Mouse (Mus musculus): ENCODE measurements at regions not wholly inside any gene's neighbourhood (a gene's known extent, or its start where the extent isn't known, plus 50 kb on each side); places are given as distances from the start of the nearest gene placed in this dataset.

GRCm38 (mm10) chr15:41283199-41283598 is 1149.0 kb downstream of the 9330182O14Rik start:
- Histone ChIP-seq H3K4me1 (ENCODE audit: control insufficient read depth, insufficient read depth, low read length) (no peaks in the 10 kb centered on the region), H3K9me3 (ENCODE audit: control insufficient read depth, low read length) (no peaks in the 10 kb centered on the region), H3K4me3 (ENCODE audit: low read length) (no peak overlapping the region), H3K27ac (ENCODE audit: low read length) (no peak overlapping the region), H3K36me3 (ENCODE audit: control insufficient read depth, insufficient read depth, low read length) (no peaks in the 10 kb centered on the region), H3K27me3 (replicated peaks; ENCODE audit: control insufficient read depth, insufficient read depth, low read length) (no peaks in the 10 kb centered on the region), H3K9ac (ENCODE audit: low read depth, low read length) (no peak overlapping the region), H3K4me2 (ENCODE audit: low read depth, low read length) (no peak overlapping the region)
- WGBS, result 75% methylated on average over 1 of the region's 1 CpGs
- no peak for ATAC-seq

GRCm38 (mm10) chr15:41286809-41287413 is 1152.7 kb downstream of the 9330182O14Rik start:
- 68% methylated on average over 5 of the region's 5 CpGs for WGBS
- no peaks in the 10 kb centered on the region for H3K9me3 ChIP-seq (ENCODE audit: control insufficient read depth, low read length)
- no peak for ATAC-seq
- H3K4me3 ChIP-seq (ENCODE audit: low read length), result no peak overlapping the region
- H3K27me3 ChIP-seq (replicated peaks; ENCODE audit: control insufficient read depth, insufficient read depth, low read length), result no peaks in the 10 kb centered on the region
- H3K4me2 ChIP-seq (ENCODE audit: low read depth, low read length), result no peak overlapping the region
- no peaks in the 10 kb centered on the region for H3K36me3 ChIP-seq (ENCODE audit: control insufficient read depth, insufficient read depth, low read length)
- H3K4me1 ChIP-seq (ENCODE audit: control insufficient read depth, insufficient read depth, low read length), result no peaks in the 10 kb centered on the region
- no peak overlapping the region for H3K9ac ChIP-seq (ENCODE audit: low read depth, low read length)
- H3K27ac ChIP-seq (ENCODE audit: low read length), result no peak overlapping the region

GRCm38 (mm10) chr15:41297419-41297818 is 1163.3 kb downstream of the 9330182O14Rik start:
- Histone ChIP-seq H3K27ac (ENCODE audit: low read length) (no peak overlapping the region), H3K9me3 (ENCODE audit: control insufficient read depth, low read length) (no peaks in the 10 kb centered on the region), H3K9ac (ENCODE audit: low read depth, low read length) (no peak overlapping the region), H3K4me1 (ENCODE audit: control insufficient read depth, insufficient read depth, low read length) (no peaks in the 10 kb centered on the region), H3K36me3 (ENCODE audit: control insufficient read depth, insufficient read depth, low read length) (no peaks in the 10 kb centered on the region), H3K27me3 (replicated peaks; ENCODE audit: control insufficient read depth, insufficient read depth, low read length) (no peaks in the 10 kb centered on the region), H3K4me3 (ENCODE audit: low read length) (no peak overlapping the region), H3K4me2 (ENCODE audit: low read depth, low read length) (no peak overlapping the region)
- ATAC-seq, result peak; percentile 76; the same call in 1 of the 2 replicates
- WGBS, result 51% methylated on average over 4 of the region's 4 CpGs

- Histone ChIP-seq H3K27ac (ENCODE audit: low read length) (no peak overlapping the region), H3K4me3 (ENCODE audit: low read length) (no peak overlapping the region), H3K4me2 (ENCODE audit: low read depth, low read length) (no peak overlapping the region), H3K27me3 (replicated peaks; ENCODE audit: control insufficient read depth, insufficient read depth, low read length) (no peaks in the 10 kb centered on the region), H3K9ac (ENCODE audit: low read depth, low read length) (no peak overlapping the region), H3K9me3 (ENCODE audit: control insufficient read depth, low read length) (no peaks in the 10 kb centered on the region), H3K36me3 (ENCODE audit: control insufficient read depth, insufficient read depth, low read length) (no peaks in the 10 kb centered on the region), H3K4me1 (ENCODE audit: control insufficient read depth, insufficient read depth, low read length) (no peaks in the 10 kb centered on the region)
- 80% methylated on average over 1 of the region's 1 CpGs for WGBS
- no peak for ATAC-seq
Measured at GRCm38 (mm10) chr15:41306638-41307037, 1172.5 kb downstream of the 9330182O14Rik start.

GRCm38 (mm10) chr15:41311728-41312320 is 1177.7 kb downstream of the 9330182O14Rik start:
- ATAC-seq, result no peak
- Histone ChIP-seq H3K4me3 (ENCODE audit: low read length) (no peak overlapping the region), H3K9ac (ENCODE audit: low read depth, low read length) (no peak overlapping the region), H3K36me3 (ENCODE audit: control insufficient read depth, insufficient read depth, low read length) (no peaks in the 10 kb centered on the region), H3K4me1 (ENCODE audit: control insufficient read depth, insufficient read depth, low read length) (no peaks in the 10 kb centered on the region), H3K27me3 (replicated peaks; ENCODE audit: control insufficient read depth, insufficient read depth, low read length) (no peaks in the 10 kb centered on the region), H3K27ac (ENCODE audit: low read length) (no peak overlapping the region), H3K9me3 (ENCODE audit: control insufficient read depth, low read length) (no peaks in the 10 kb centered on the region), H3K4me2 (ENCODE audit: low read depth, low read length) (no peak overlapping the region)
- 76% methylated on average over 5 of the region's 5 CpGs for WGBS

GRCm38 (mm10) chr15:41314916-41315315 is 1180.8 kb downstream of the 9330182O14Rik start:
- Histone ChIP-seq H3K9me3 (ENCODE audit: control insufficient read depth, low read length) (no peaks in the 10 kb centered on the region), H3K4me3 (ENCODE audit: low read length) (no peak overlapping the region), H3K27ac (ENCODE audit: low read length) (no peak overlapping the region), H3K4me2 (ENCODE audit: low read depth, low read length) (no peak overlapping the region), H3K4me1 (ENCODE audit: control insufficient read depth, insufficient read depth, low read length) (no peaks in the 10 kb centered on the region), H3K27me3 (replicated peaks; ENCODE audit: control insufficient read depth, insufficient read depth, low read length) (no peaks in the 10 kb centered on the region), H3K36me3 (ENCODE audit: control insufficient read depth, insufficient read depth, low read length) (no peaks in the 10 kb centered on the region), H3K9ac (ENCODE audit: low read depth, low read length) (no peak overlapping the region)
- ATAC-seq, result no peak
- WGBS, result 72% methylated on average over 4 of the region's 4 CpGs

GRCm38 (mm10) chr15:41325633-41326252 is 1191.6 kb downstream of the 9330182O14Rik start:
- H3K4me3 ChIP-seq (ENCODE audit: low read length), result no peak overlapping the region
- 18% methylated on average over 7 of the region's 7 CpGs for whole genome bisulfite sequencing
- no peak overlapping the region for H3K9ac ChIP-seq (ENCODE audit: low read depth, low read length)
- H3K27ac ChIP-seq (ENCODE audit: low read length), result no peak overlapping the region
- H3K4me2 ChIP-seq (ENCODE audit: low read depth, low read length), result no peak overlapping the region
- H3K9me3 ChIP-seq (ENCODE audit: control insufficient read depth, low read length), result no peaks in the 10 kb centered on the region
- no peaks in the 10 kb centered on the region for H3K27me3 ChIP-seq (replicated peaks; ENCODE audit: control insufficient read depth, insufficient read depth, low read length)
- no peak for ATAC-seq
- no peaks in the 10 kb centered on the region for H3K4me1 ChIP-seq (ENCODE audit: control insufficient read depth, insufficient read depth, low read length)
- no peaks in the 10 kb centered on the region for H3K36me3 ChIP-seq (ENCODE audit: control insufficient read depth, insufficient read depth, low read length)

- H3K4me3 ChIP-seq (ENCODE audit: low read length), result no peak overlapping the region
- H3K4me2 ChIP-seq (ENCODE audit: low read depth, low read length), result no peak overlapping the region
- WGBS, result 74% methylated on average over 2 of the region's 2 CpGs
- no peaks in the 10 kb centered on the region for H3K4me1 ChIP-seq (ENCODE audit: control insufficient read depth, insufficient read depth, low read length)
- no peaks in the 10 kb centered on the region for H3K36me3 ChIP-seq (ENCODE audit: control insufficient read depth, insufficient read depth, low read length)
- no peak for ATAC-seq
- H3K9me3 ChIP-seq (ENCODE audit: control insufficient read depth, low read length), result no peaks in the 10 kb centered on the region
- H3K27me3 ChIP-seq (replicated peaks; ENCODE audit: control insufficient read depth, insufficient read depth, low read length), result no peaks in the 10 kb centered on the region
- H3K27ac ChIP-seq (ENCODE audit: low read length), result no peak overlapping the region
- no peak overlapping the region for H3K9ac ChIP-seq (ENCODE audit: low read depth, low read length)
Measured at GRCm38 (mm10) chr15:41329286-41329685, 1195.1 kb downstream of the 9330182O14Rik start.

- Histone ChIP-seq H3K4me3 (ENCODE audit: low read length) (no peak overlapping the region), H3K27ac (ENCODE audit: low read length) (no peak overlapping the region), H3K9me3 (ENCODE audit: control insufficient read depth, low read length) (no peaks in the 10 kb centered on the region), H3K9ac (ENCODE audit: low read depth, low read length) (no peak overlapping the region), H3K4me1 (ENCODE audit: control insufficient read depth, insufficient read depth, low read length) (no peaks in the 10 kb centered on the region), H3K4me2 (ENCODE audit: low read depth, low read length) (no peak overlapping the region), H3K27me3 (replicated peaks; ENCODE audit: control insufficient read depth, insufficient read depth, low read length) (no peaks in the 10 kb centered on the region), H3K36me3 (ENCODE audit: control insufficient read depth, insufficient read depth, low read length) (no peaks in the 10 kb centered on the region)
- no peak for ATAC-seq
- 35% methylated on average over 2 of the region's 2 CpGs for WGBS
Measured at GRCm38 (mm10) chr15:41330085-41330484, 1195.9 kb downstream of the 9330182O14Rik start.
